Mouse (Mus musculus) hindbrain, embryonic 11.5 days (tissue): ENCODE results near the gene Bace2. TPM values are rescaled to one million over a fixed set of nuclear protein-coding genes. Genes with fewer than 3 reads are reported as not detected.
A peak's percentile ranks its signal among the peaks of the same experiment; 100 is the strongest.

Source experiments
- ATAC-seq: fragments of 200-750 bp; cut with Nextera tagmentation; 2 replicates; pipeline ENCODE4 v1.8.0; 2017; ENCODE audit warnings: mild to moderate bottlenecking, moderate TSS enrichment, moderate library complexity; ENCODE audit not compliant: low FRiP score
- DNase-seq: peaks from one replicate; pipeline ENCODE4 v3.0.0-alpha.2; 2015; ENCODE audit warnings: low spot score
- H3K27ac ChIP-seq: fragments of 300-500 bp; sonication (generic); 2 replicates; pipeline ENCODE4 v1.5.1; 2014; ENCODE audit warnings: mild to moderate bottlenecking, low read depth, low read length
- H3K27me3 ChIP-seq: fragments of 300-500 bp; sonication (generic); 2 replicates; pipeline ENCODE4 v1.6.1; 2014; ENCODE audit warnings: mild to moderate bottlenecking, low read length, moderate library complexity, mixed read lengths; ENCODE audit not compliant: control insufficient read depth, insufficient read depth
- H3K36me3 ChIP-seq: fragments of 300-500 bp; sonication (generic); 2 replicates; pipeline ENCODE4 v1.6.1; 2014; ENCODE audit warnings: mild to moderate bottlenecking, low read length, moderate library complexity, mixed read lengths; ENCODE audit not compliant: control insufficient read depth, insufficient read depth
- H3K4me1 ChIP-seq: fragments of 300-500 bp; sonication (generic); replicated peaks from 2 replicates; pipeline ENCODE4 v1.6.1; 2014; ENCODE audit warnings: low read length, mixed read lengths; ENCODE audit not compliant: control insufficient read depth, insufficient read depth
- H3K4me2 ChIP-seq: fragments of 300-500 bp; sonication (generic); replicated peaks from 2 replicates; pipeline ENCODE4 v1.6.1; 2014; ENCODE audit warnings: mild to moderate bottlenecking, low read depth, low read length
- H3K4me3 ChIP-seq: fragments of 300-500 bp; sonication (generic); 2 replicates; pipeline ENCODE4 v1.5.1; 2014; ENCODE audit warnings: low read depth, low read length
- H3K9ac ChIP-seq: fragments of 300-500 bp; sonication (generic); 2 replicates; pipeline ENCODE4 v1.6.1; 2014; ENCODE audit warnings: low read depth, low read length
- H3K9me3 ChIP-seq: fragments of 300-500 bp; sonication (generic); 2 replicates; pipeline ENCODE4 v1.6.1; 2016; ENCODE audit warnings: low read length; ENCODE audit not compliant: control insufficient read depth
- WGBS: fragments of 180-500 bp; shearing (Covaris S2); extraction: QIAGEN DNeasy Blood & Tissue Kit; methylation state at CpG from one replicate; pipeline ENCODE4 v1.1.7; 2014; 5-methylcytosine and 5-hydroxymethylcytosine counted together
- polyA plus RNA-seq: library from polyadenylated mRNA; unstranded; fragments of >200 nt; fragmentation: Nextera tagmentation; extraction: Ambion mirVana; gene quantifications from 2 replicates; pipeline ENCODE4 v1.2.1, GENCODE M21; 2014

Bace2 gene
- polyA plus RNA-seq, 1 experiment from 2014 or later = 4.2 TPM

DNA sequence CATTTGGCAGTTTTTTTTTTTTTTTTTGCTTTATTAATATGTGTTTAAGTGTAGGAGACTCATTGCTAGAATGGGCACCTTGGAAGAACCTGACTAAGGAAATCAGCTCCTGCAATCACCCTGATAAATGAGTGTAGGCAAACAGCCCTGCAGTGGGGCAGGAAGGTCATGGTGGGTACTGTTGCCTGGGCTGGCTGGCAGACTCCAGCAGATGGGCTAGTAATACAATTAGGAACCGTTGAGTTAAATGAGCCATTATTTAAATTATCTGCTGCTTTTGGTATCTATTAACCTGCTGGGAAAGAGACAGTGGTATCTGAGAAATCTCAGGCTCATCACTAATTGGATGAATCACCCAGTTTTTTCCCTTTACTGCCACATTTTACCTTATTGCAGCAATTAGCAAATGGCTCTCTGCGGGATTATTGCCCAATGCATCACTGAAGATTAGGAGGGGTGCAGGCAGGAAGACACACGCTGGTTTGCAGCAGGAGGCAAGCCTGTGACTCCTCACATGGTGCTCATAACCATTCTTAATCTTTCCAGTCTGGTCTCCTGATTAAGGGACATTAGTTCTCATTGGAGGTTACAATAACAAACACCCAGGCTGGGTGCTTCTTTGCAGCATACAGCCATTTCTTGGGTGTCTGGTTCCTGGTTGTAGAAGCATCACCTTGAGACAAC lies 35.3 kb downstream of the Bace2 start:
- DNase-seq = no peak
- H3K4me1 ChIP-seq = no peaks in the 10 kb centered on the region
- no peak overlapping the region for H3K9ac ChIP-seq
- no peak overlapping the region for H3K4me2 ChIP-seq
- no peaks in the 10 kb centered on the region for H3K36me3 ChIP-seq
- WGBS = 55% methylated on average over 3 of the region's 3 CpGs
- H3K4me3 ChIP-seq = no peak overlapping the region
- no peaks in the 10 kb centered on the region for H3K27me3 ChIP-seq
- no peak for ATAC-seq
- no peaks in the 10 kb centered on the region for H3K9me3 ChIP-seq
- no peak overlapping the region for H3K27ac ChIP-seq

DNA sequence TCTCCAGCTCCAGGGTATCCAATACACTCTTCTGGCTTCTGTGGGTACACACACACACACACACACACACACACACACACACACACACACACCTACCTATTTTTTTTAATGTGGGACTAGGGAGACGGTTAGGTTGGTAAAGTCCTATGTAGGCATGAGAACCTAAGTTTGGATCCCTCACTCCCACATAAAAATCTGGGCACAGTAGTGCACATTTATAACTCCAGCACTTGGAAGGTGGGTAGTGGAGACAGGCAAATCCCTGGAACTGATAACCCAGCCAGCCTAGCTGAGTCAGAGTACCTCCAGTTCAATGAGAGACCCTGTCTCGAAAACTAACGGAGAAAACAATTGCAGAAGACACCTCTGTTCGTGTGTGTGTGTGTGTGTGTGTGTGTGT lies 39.9 kb downstream of the Bace2 start:
- Histone ChIP-seq H3K27me3 (no peaks in the 10 kb centered on the region), H3K27ac (no peak overlapping the region), H3K4me3 (no peak overlapping the region), H3K4me2 (no peak overlapping the region), H3K36me3 (no peaks in the 10 kb centered on the region), H3K4me1 (no peaks in the 10 kb centered on the region), H3K9ac (no peak overlapping the region), H3K9me3 (no peaks in the 10 kb centered on the region)
- 90% methylated on average over 4 of the region's 4 CpGs for WGBS
- no peak for ATAC-seq
- no peak for DNase-seq

DNA sequence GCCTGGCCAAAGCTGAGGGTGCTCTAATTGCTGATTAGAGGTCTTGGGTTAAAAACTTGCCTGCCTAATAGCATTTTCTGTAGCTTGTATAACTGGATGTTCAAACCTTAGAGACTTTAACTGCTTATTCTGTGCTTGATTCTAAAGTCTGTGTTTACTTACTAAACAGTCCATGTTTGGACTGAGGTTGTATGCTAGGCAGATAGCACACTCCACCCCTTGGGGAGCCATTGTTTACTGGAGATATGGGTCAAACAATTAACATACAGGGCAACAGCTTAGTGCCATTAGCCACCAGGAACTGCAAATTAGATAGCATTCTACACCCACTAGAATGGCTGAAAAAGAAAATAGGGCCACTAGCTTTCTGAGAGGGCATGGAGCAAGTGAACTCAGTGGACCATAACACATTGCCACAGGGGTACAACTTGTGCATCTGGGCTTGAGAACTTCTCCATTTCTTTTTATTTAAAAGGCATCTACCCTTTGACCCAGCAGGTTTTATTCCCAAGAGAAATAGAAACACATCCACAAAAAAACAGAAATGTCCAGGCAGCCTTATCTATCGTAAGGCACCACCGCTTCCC lies 41.5 kb downstream of the Bace2 start:
- 87% methylated on average over 2 of the region's 2 CpGs for WGBS
- Histone ChIP-seq H3K9ac (no peak overlapping the region), H3K9me3 (no peaks in the 10 kb centered on the region), H3K36me3 (no peaks in the 10 kb centered on the region), H3K27me3 (no peaks in the 10 kb centered on the region), H3K4me3 (no peak overlapping the region), H3K4me2 (no peak overlapping the region), H3K27ac (no peak overlapping the region), H3K4me1 (no peaks in the 10 kb centered on the region)
- DNase-seq (no peak), ATAC-seq (no peak)

DNA sequence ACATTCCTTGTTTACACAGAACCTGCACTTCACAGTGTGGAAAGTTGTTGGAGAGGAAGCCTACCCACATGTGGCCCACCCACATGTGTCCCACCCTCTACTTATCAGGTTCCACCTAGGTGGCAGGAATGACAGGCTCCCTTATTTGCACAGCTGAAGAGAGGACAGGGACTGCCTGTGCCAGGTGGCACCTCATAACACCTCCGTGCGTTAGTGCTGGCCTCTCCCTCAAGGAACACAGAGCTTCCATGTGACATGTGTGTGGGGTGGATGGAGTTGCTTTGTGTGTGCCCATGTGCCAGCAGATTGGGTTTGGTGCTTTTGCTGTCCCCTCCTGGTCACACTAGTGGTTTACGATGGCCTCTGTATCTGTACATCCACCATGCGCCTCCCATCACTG lies 43.4 kb downstream of the Bace2 start:
- DNase-seq (no peak), ATAC-seq (no peak)
- H3K4me2 ChIP-seq = no peak overlapping the region
- H3K27me3 ChIP-seq = no peaks in the 10 kb centered on the region
- H3K9ac ChIP-seq = no peak overlapping the region
- 96% methylated on average over 4 of the region's 4 CpGs for WGBS
- H3K4me1 ChIP-seq = no peaks in the 10 kb centered on the region
- no peaks in the 10 kb centered on the region for H3K36me3 ChIP-seq
- H3K9me3 ChIP-seq = no peaks in the 10 kb centered on the region
- no peak overlapping the region for H3K27ac ChIP-seq
- no peak overlapping the region for H3K4me3 ChIP-seq

DNA sequence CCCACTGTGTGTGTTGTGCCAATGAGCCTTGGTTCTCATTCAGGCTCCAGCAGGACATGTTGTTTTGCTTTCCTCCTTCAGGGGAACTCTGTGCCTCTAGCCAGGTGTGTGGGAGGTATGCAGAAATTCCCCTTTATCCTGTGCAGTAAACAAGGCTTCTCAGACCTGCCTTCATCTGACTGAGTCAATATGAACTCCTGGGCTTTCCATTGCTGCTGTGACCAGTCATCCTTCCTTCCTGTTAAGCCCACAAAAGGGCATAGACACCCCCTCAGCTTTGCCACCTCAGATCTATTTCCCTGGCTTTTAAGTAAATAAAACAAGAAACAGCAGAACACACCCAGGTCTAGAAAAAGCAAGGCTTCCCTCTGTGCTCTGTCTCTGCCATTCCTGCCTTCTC lies 45.2 kb downstream of the Bace2 start:
- ATAC-seq = no peak
- Histone ChIP-seq H3K27ac (no peak overlapping the region), H3K4me1 (no peaks in the 10 kb centered on the region), H3K9me3 (no peaks in the 10 kb centered on the region), H3K4me3 (no peak overlapping the region), H3K9ac (no peak overlapping the region), H3K36me3 (no peaks in the 10 kb centered on the region), H3K4me2 (no peak overlapping the region), H3K27me3 (no peaks in the 10 kb centered on the region)
- DNase-seq = no peak

DNA sequence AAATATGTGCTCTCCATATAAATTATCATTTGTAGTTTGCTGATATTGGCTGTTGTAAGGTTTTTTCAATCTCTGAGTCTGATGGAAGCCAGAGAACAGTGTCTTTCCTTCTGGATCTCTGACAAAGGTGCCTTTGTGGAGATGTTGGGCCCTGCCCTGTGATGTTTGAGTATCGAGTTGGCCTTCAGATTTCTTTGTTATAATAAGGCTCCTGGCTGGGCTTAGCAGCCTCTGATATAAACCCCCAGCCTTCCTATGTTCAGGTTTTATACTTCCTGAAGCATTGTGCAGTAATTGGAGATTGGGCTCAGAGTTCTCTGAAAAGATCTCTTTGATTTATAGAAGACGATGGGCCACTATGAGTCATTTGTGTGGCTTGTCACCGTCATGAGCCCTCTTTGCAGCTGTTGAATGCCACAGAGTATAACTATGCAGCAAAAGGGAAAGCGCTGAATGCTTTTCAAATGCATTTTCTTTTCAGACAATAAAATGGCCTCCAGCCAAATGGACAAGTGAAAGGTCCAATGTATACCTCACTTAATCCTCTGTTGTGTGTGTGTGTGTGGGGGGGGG lies 45.8 kb downstream of the Bace2 start:
- WGBS = 72% methylated on average over 4 of the region's 4 CpGs
- Histone ChIP-seq H3K27me3 (no peaks in the 10 kb centered on the region), H3K4me1 (no peaks in the 10 kb centered on the region), H3K4me2 (no peak overlapping the region), H3K4me3 (no peak overlapping the region), H3K9me3 (no peaks in the 10 kb centered on the region), H3K9ac (no peak overlapping the region), H3K27ac (no peak overlapping the region), H3K36me3 (no peaks in the 10 kb centered on the region)
- no peak for DNase-seq
- no peak for ATAC-seq

DNA sequence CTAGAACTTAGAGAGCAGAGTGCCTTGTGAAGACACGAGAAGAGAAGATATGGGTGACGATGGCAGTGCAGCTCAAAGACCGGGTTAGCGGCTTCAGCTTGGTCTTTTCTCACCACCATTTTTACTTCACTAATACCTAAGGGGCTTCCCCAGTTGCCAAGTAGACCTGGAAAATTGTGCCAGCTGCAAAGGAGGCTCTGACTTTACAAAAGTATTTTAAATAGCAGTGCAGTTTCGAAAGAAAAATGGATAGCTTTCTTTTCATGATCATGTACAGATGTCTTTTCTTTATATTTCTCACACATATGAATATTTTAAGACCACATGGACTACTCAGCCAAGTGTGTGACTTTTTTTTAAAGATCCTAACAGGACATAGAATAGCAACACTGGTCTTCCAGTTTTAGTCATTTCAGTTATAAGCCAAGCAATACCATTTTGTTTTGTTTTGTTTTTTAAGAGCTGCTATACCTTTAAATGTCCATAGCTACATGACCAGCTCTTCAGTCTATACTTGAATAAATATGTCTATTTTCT lies 49.0 kb downstream of the Bace2 start:
- H3K4me2 ChIP-seq = no peak overlapping the region
- no peaks in the 10 kb centered on the region for H3K4me1 ChIP-seq
- H3K9ac ChIP-seq = no peak overlapping the region
- 95% methylated on average over 5 of the region's 5 CpGs for WGBS
- H3K4me3 ChIP-seq = no peak overlapping the region
- DNase-seq = no peak
- no peaks in the 10 kb centered on the region for H3K36me3 ChIP-seq
- no peak overlapping the region for H3K27ac ChIP-seq
- H3K27me3 ChIP-seq = no peaks in the 10 kb centered on the region
- no peaks in the 10 kb centered on the region for H3K9me3 ChIP-seq
- ATAC-seq = no peak

DNA sequence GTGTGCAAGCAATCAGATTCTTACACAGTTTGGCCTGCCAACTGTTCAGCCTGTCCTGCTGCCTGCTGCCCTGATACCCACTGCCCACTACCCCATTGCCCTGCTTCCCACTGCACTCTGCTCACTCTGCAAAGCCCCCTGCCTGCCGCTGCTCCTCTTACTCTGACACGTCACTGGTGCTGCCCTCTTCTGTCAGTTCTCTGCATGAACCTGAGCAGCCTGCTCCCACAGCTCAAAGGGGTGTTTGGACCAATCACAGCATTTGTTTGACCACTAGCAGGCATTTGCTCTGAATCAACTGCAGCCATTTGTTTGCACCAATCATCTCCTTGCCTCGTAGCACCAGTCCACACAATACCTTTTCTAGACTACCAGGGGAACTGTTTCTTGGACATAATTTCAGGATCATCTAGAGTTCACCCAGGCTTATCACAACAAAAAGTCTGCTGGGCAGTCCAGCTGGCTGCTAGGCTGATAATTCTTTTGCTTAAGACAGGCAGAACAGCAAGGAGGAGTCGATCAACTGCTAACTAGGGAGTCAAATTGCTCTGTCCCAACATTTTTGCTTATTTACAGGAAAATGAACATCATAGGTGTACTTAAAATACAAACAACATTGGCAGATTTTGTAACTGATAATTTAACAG lies 61.5 kb downstream of the Bace2 start:
- WGBS = 15% methylated on average over 4 of the region's 4 CpGs
- Histone ChIP-seq H3K9me3 (no peaks in the 10 kb centered on the region), H3K36me3 (no peaks in the 10 kb centered on the region), H3K4me1 (no peaks in the 10 kb centered on the region), H3K9ac (no peak overlapping the region), H3K4me2 (no peak overlapping the region), H3K4me3 (no peak overlapping the region), H3K27ac (no peak overlapping the region), H3K27me3 (no peaks in the 10 kb centered on the region)
- DNase-seq (peak; percentile 71), ATAC-seq (peak; percentile 76)
